Mouse (Mus musculus): ENCODE measurements at regions not wholly inside any gene's neighbourhood (a gene's known extent, or its start where the extent isn't known, plus 50 kb on each side); places are given as distances from the start of the nearest gene placed in this dataset.

DNA sequence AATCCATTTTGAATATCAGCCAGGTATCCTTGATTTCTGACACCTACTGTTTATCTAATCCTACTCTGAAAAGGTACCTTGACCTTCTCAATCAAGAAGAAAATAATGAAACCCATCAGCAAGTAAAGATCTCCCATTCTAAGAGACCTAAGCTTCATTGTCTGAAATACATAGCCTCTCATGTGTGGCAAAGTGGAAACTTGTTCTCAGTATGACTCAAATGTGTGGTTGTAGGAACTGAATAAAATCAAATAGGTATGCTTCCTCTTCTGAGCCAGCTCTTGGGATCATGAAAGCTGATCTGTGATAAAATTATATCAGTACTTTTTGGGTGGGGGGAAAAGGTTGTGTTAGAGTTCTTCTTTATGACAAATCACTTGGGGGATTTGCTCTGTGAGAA lies 168.6 kb upstream of the Man1a start:
- no peak for TF ChIP-seq CTCF (IDR thresholded peaks at IDR 0.05; ENCODE audit: extremely low read depth, insufficient read length, insufficient replicate concordance, low read depth, low read length)
- no peak for TF ChIP-seq POLR2A (IDR thresholded peaks at IDR 0.05; ENCODE audit: low read depth, low read length)

All from small intestine, adult 2 months (tissue).